Comparison of ENCODE assay signal across 28 mouse cellular contexts in genomic region chr10:80257936-80258335, GRCm38 (mm10). TPM values are rescaled to one million over a fixed set of nuclear protein-coding genes. Genes with fewer than 3 reads are reported as not detected.
A peak's percentile ranks its signal among the peaks of the same experiment; 100 is the strongest.
DNase-seq lines count a peak whose midpoint lies in the region; ATAC-seq and TF ChIP-seq lines count a peak whose summit lies in the region.
"Had no signal": no experiment of that assay in that cellular context is flagged by ENCODE, and none has a peak within 500 bp of the region (broad histone marks: within the 10 kb centered on the region; RNA-seq: fewer than 3 reads in every experiment).

No protein-coding gene starts in this region.

- no peaks in the 10 kb centered on the region for H3K27me3 ChIP-seq in heart, embryonic 11.5 days (ENCODE audit: control insufficient read depth, insufficient read depth, low read length)
- H3K27me3 ChIP-seq in liver, embryonic 11.5 days (replicated peaks; ENCODE audit: control insufficient read depth, insufficient read depth, low read length), result no peaks in the 10 kb centered on the region
- H3K27me3 ChIP-seq in liver, postnatal 0 days (ENCODE audit: insufficient read depth, low read length), result no peaks in the 10 kb centered on the region
- no peaks in the 10 kb centered on the region for H3K27me3 ChIP-seq in stomach, embryonic 16.5 days (ENCODE audit: control insufficient read depth, insufficient read depth, low read length)
- H3K27me3 ChIP-seq in stomach, postnatal 0 days (ENCODE audit: control insufficient read depth, insufficient read depth, low read length), result no peaks in the 10 kb centered on the region
- H3K27me3 ChIP-seq: CH12.LX; embryonic facial prominence, embryonic 12.5 days; heart, embryonic 15.5 days; hindbrain, embryonic 15.5 days; liver, embryonic 13.5 days; midbrain, embryonic 12.5 days; stomach, embryonic 15.5 days had no signal

- no peak overlapping the region for H3K4me3 ChIP-seq in heart, embryonic 11.5 days (ENCODE audit: low read depth, low read length)
- H3K4me3 ChIP-seq in liver, embryonic 11.5 days (ENCODE audit: low read depth, low read length), result no peak overlapping the region
- no peak overlapping the region for H3K4me3 ChIP-seq in liver, postnatal 0 days (ENCODE audit: low read depth, low read length)
- no peak overlapping the region for H3K4me3 ChIP-seq in stomach, embryonic 16.5 days (replicated peaks; ENCODE audit: low read length)
- H3K4me3 ChIP-seq in stomach, postnatal 0 days (ENCODE audit: low read depth, low read length), result no peak overlapping the region
- H3K4me3 ChIP-seq: embryonic facial prominence, embryonic 12.5 days; heart, embryonic 15.5 days; hindbrain, embryonic 15.5 days; liver, embryonic 13.5 days; midbrain, embryonic 12.5 days; stomach, embryonic 15.5 days had no signal

- DNase-seq in cerebellum, adult 11-12 months, result peak; percentile 64
- DNase-seq in cerebellum, adult 11 months, result no peak
- DNase-seq in heart, postnatal 25 days (ENCODE audit: low spot score), result no peak
- no peak for DNase-seq in liver, embryonic 11.5 days (ENCODE audit: low spot score)
- DNase-seq in liver, postnatal 0 days, result no peak
- no peak for DNase-seq in stomach, postnatal 0 days (ENCODE audit: low spot score)
- DNase-seq: adrenal gland, adult 8-10 months; forebrain, postnatal 0 days; gastrocnemius, postnatal 10 days; heart, postnatal 36 days; kidney, adult 9 months; kidney, postnatal 10 days; liver, embryonic 13.5 days; lung, adult 2 months; lung, postnatal 14 days; right cerebral cortex, postnatal 25 days; thymus, adult 18-20 months; thymus, postnatal 25 days had no signal

- H3K36me3 ChIP-seq in heart, embryonic 11.5 days (ENCODE audit: control insufficient read depth, insufficient read depth, low read length), result peaks cover 43% of the 10 kb centered on the region
- peaks cover 36% of the 10 kb centered on the region for H3K36me3 ChIP-seq in liver, embryonic 11.5 days (ENCODE audit: control insufficient read depth, insufficient read depth, low read length)
- peaks cover 46% of the 10 kb centered on the region for H3K36me3 ChIP-seq in liver, postnatal 0 days (replicated peaks; ENCODE audit: insufficient read depth, low read length)
- peaks cover 12% of the 10 kb centered on the region; the same call in 1 of the 2 replicates for H3K36me3 ChIP-seq in stomach, embryonic 16.5 days (ENCODE audit: control insufficient read depth, insufficient read depth, low read length)
- peaks cover 29% of the 10 kb centered on the region for H3K36me3 ChIP-seq in stomach, postnatal 0 days (ENCODE audit: control insufficient read depth, insufficient read depth, low read length)

- TF ChIP-seq EP300 in liver, postnatal 0 days (IDR thresholded peaks at IDR 0.05; ENCODE audit: low read depth), result no peak
- TF ChIP-seq EP300 in stomach, postnatal 0 days (optimal IDR thresholded peaks at IDR 0.05), result no peak

- no peak overlapping the region for H3K4me2 ChIP-seq in heart, embryonic 11.5 days
- H3K4me2 ChIP-seq in liver, embryonic 11.5 days, result peak overlapping the region; percentile 13; the same call in 1 of the 2 replicates
- no peak overlapping the region for H3K4me2 ChIP-seq in liver, postnatal 0 days (ENCODE audit: low read depth, low read length)
- H3K4me2 ChIP-seq in stomach, embryonic 16.5 days (ENCODE audit: low read depth, low read length), result no peak overlapping the region
- no peak overlapping the region for H3K4me2 ChIP-seq in stomach, postnatal 0 days (replicated peaks; ENCODE audit: low read depth)
- H3K4me2 ChIP-seq: embryonic facial prominence, embryonic 12.5 days; heart, embryonic 15.5 days; hindbrain, embryonic 15.5 days; liver, embryonic 13.5 days; midbrain, embryonic 12.5 days had no signal

- no peak for ATAC-seq in heart, embryonic 11.5 days (replicated peaks; ENCODE audit: insufficient number of reproducible peaks, low FRiP score, low TSS enrichment)
- ATAC-seq in liver, embryonic 11.5 days (replicated peaks; ENCODE audit: low FRiP score), result no peak
- ATAC-seq in liver, postnatal 0 days, result no peak
- ATAC-seq in stomach, embryonic 16.5 days (ENCODE audit: insufficient read depth, low FRiP score), result no peak
- ATAC-seq in stomach, postnatal 0 days (ENCODE audit: low FRiP score, low TSS enrichment), result no peak
- ATAC-seq: activated CD4-positive, CD25-positive, alpha-beta regulatory T cell, adult 4 months; forebrain, postnatal 0 days had no signal

- no peak for TF ChIP-seq CTCF in liver, postnatal 0 days (IDR thresholded peaks at IDR 0.05; ENCODE audit: low read depth)
- no peak for TF ChIP-seq CTCF in stomach, postnatal 0 days (IDR thresholded peaks at IDR 0.05; ENCODE audit: low read depth)

- H3K4me1 ChIP-seq in heart, embryonic 11.5 days (ENCODE audit: control insufficient read depth, insufficient read depth, low read length), result peaks cover 26% of the 10 kb centered on the region
- H3K4me1 ChIP-seq in liver, embryonic 11.5 days (replicated peaks; ENCODE audit: control insufficient read depth, insufficient read depth, low read length), result peaks cover 31% of the 10 kb centered on the region
- H3K4me1 ChIP-seq in liver, postnatal 0 days (ENCODE audit: insufficient read depth), result peaks cover 30% of the 10 kb centered on the region
- peaks cover 24% of the 10 kb centered on the region for H3K4me1 ChIP-seq in stomach, embryonic 16.5 days (ENCODE audit: control insufficient read depth, insufficient read depth, low read length)
- peaks cover 7% of the 10 kb centered on the region; the same call in 1 of the 2 replicates for H3K4me1 ChIP-seq in stomach, postnatal 0 days (replicated peaks; ENCODE audit: control insufficient read depth, insufficient read depth)

- 0 out of 2 replicates have a peak overlapping the region, but pooled peaks have one; percentile 28 for H3K9ac ChIP-seq in heart, embryonic 11.5 days (ENCODE audit: low read depth, low read length)
- no peak overlapping the region for H3K9ac ChIP-seq in liver, embryonic 11.5 days (ENCODE audit: low read depth, low read length)
- H3K9ac ChIP-seq in liver, postnatal 0 days (replicated peaks), result no peak overlapping the region
- H3K9ac ChIP-seq in stomach, embryonic 16.5 days (ENCODE audit: low read length), result 0 out of 2 replicates have a peak overlapping the region, but pooled peaks have one; percentile 7
- H3K9ac ChIP-seq in stomach, postnatal 0 days (ENCODE audit: low read length), result no peak overlapping the region
- H3K9ac ChIP-seq: embryonic facial prominence, embryonic 12.5 days; forebrain, postnatal 0 days; heart, embryonic 15.5 days; hindbrain, embryonic 15.5 days; liver, embryonic 13.5 days; stomach, embryonic 15.5 days had no signal

- H3K27ac ChIP-seq in heart, embryonic 11.5 days (ENCODE audit: low read depth, low read length), result no peak overlapping the region
- H3K27ac ChIP-seq in liver, embryonic 11.5 days (ENCODE audit: low read depth, low read length), result no peak overlapping the region; the same call in 1 of the 2 replicates
- no peak overlapping the region for H3K27ac ChIP-seq in liver, postnatal 0 days (ENCODE audit: low read depth)
- H3K27ac ChIP-seq in stomach, embryonic 16.5 days (ENCODE audit: low read length), result no peak overlapping the region
- no peak overlapping the region for H3K27ac ChIP-seq in stomach, postnatal 0 days (replicated peaks)
- H3K27ac ChIP-seq: embryonic facial prominence, embryonic 12.5 days; forebrain, embryonic 10.5 days; heart, embryonic 15.5 days; hindbrain, embryonic 15.5 days; midbrain, embryonic 12.5 days; stomach, embryonic 15.5 days had no signal

- WGBS in heart, embryonic 11.5 days (ENCODE audit: insufficient replicate concordance), result 74% methylated on average over 2 of the region's 2 CpGs
- WGBS in liver, embryonic 11.5 days, result 83% methylated on average over 2 of the region's 2 CpGs
- 75% methylated on average over 2 of the region's 2 CpGs for WGBS in liver, postnatal 0 days (ENCODE audit: insufficient replicate concordance)
- 66% methylated on average over 2 of the region's 2 CpGs for WGBS in stomach, embryonic 16.5 days
- 70% methylated on average over 2 of the region's 2 CpGs for WGBS in stomach, postnatal 0 days

- intact Hi-C loops in heart, postnatal 25 days (cut with DNase I), result no loop called here

- H3K9me3 ChIP-seq in heart, embryonic 11.5 days (replicated peaks; ENCODE audit: control insufficient read depth, low read length), result no peaks in the 10 kb centered on the region
- H3K9me3 ChIP-seq in liver, embryonic 11.5 days (ENCODE audit: control insufficient read depth, low read length), result no peaks in the 10 kb centered on the region
- H3K9me3 ChIP-seq in liver, postnatal 0 days (ENCODE audit: low read length), result no peaks in the 10 kb centered on the region
- H3K9me3 ChIP-seq in stomach, embryonic 16.5 days (replicated peaks; ENCODE audit: control insufficient read depth, low read length), result no peaks in the 10 kb centered on the region
- H3K9me3 ChIP-seq in stomach, postnatal 0 days (ENCODE audit: control insufficient read depth, low read length), result no peaks in the 10 kb centered on the region
- H3K9me3 ChIP-seq: embryonic facial prominence, embryonic 12.5 days; forebrain, embryonic 10.5 days; heart, embryonic 15.5 days; hindbrain, embryonic 15.5 days; liver, embryonic 13.5 days; midbrain, embryonic 12.5 days; stomach, embryonic 15.5 days had no signal

RNA-seq across cellular contexts. Expression of gene Gamt, which starts 2.9 kb away (rescaled TPM):
- 57.2 and 59.0 TPM in 2 replicates for polyA plus RNA-seq in heart, embryonic 11.5 days (2014; fragmentation: Nextera tagmentation; extraction: Ambion mirVana)
- 1 to 10 TPM; 9.0 to 9.3 TPM for total RNA-seq in heart, postnatal 25 days (2021)
- 49.0 and 49.7 TPM in 2 replicates for polyA plus RNA-seq in liver, embryonic 11.5 days (2014; fragmentation: Nextera tagmentation; extraction: Ambion mirVana)
- polyA plus RNA-seq in liver, postnatal 0 days (2015; fragmentation: Nextera tagmentation; extraction: Ambion mirVana), result 93.9 and 101 TPM in 2 replicates
- polyA plus RNA-seq in stomach, embryonic 16.5 days (2015; fragmentation: Nextera tagmentation; extraction: Ambion mirVana), result 92.0 and 115 TPM in 2 replicates
- 16.3 and 17.4 TPM in 2 replicates for polyA plus RNA-seq in stomach, postnatal 0 days (2015; fragmentation: Nextera tagmentation; extraction: Ambion mirVana)

RNA-seq across cellular contexts. Expression of gene Dazap1, which starts 3.4 kb away (rescaled TPM):
- 28.4 and 29.9 TPM in 2 replicates for polyA plus RNA-seq in heart, embryonic 11.5 days (2014; fragmentation: Nextera tagmentation; extraction: Ambion mirVana)
- 10 to 100 TPM; 55.0 to 69.6 TPM for total RNA-seq in heart, postnatal 25 days (2021)
- polyA plus RNA-seq in liver, embryonic 11.5 days (2014; fragmentation: Nextera tagmentation; extraction: Ambion mirVana), result 49.2 and 55.0 TPM in 2 replicates
- 19.5 and 21.8 TPM in 2 replicates for polyA plus RNA-seq in liver, postnatal 0 days (2015; fragmentation: Nextera tagmentation; extraction: Ambion mirVana)
- 35.8 and 43.9 TPM in 2 replicates for polyA plus RNA-seq in stomach, embryonic 16.5 days (2015; fragmentation: Nextera tagmentation; extraction: Ambion mirVana)
- 27.4 and 28.4 TPM in 2 replicates for polyA plus RNA-seq in stomach, postnatal 0 days (2015; fragmentation: Nextera tagmentation; extraction: Ambion mirVana)

RNA-seq across cellular contexts. Expression of gene Ndufs7, which starts 9.0 kb away (rescaled TPM):
- 499 and 501 TPM in 2 replicates for polyA plus RNA-seq in heart, embryonic 11.5 days (2014; fragmentation: Nextera tagmentation; extraction: Ambion mirVana)
- total RNA-seq in heart, postnatal 25 days (2021), result 100 to 1,000 TPM; 957 to 967 TPM
- polyA plus RNA-seq in liver, embryonic 11.5 days (2014; fragmentation: Nextera tagmentation; extraction: Ambion mirVana), result 401 and 427 TPM in 2 replicates
- polyA plus RNA-seq in liver, postnatal 0 days (2015; fragmentation: Nextera tagmentation; extraction: Ambion mirVana), result 313 and 321 TPM in 2 replicates
- 340 and 344 TPM in 2 replicates for polyA plus RNA-seq in stomach, embryonic 16.5 days (2015; fragmentation: Nextera tagmentation; extraction: Ambion mirVana)
- polyA plus RNA-seq in stomach, postnatal 0 days (2015; fragmentation: Nextera tagmentation; extraction: Ambion mirVana), result 400 and 403 TPM in 2 replicates

RNA-seq across cellular contexts. Expression of gene Mum1, which starts 31.7 kb away (rescaled TPM):
- polyA plus RNA-seq in heart, embryonic 11.5 days (2014; fragmentation: Nextera tagmentation; extraction: Ambion mirVana), result 34.6 and 38.2 TPM in 2 replicates
- 10 to 100 TPM; 15.3 to 16.7 TPM for total RNA-seq in heart, postnatal 25 days (2021)
- polyA plus RNA-seq in liver, embryonic 11.5 days (2014; fragmentation: Nextera tagmentation; extraction: Ambion mirVana), result 67.7 and 71.0 TPM in 2 replicates
- 9.8 and 13.3 TPM in 2 replicates for polyA plus RNA-seq in liver, postnatal 0 days (2015; fragmentation: Nextera tagmentation; extraction: Ambion mirVana)
- 50.8 and 51.6 TPM in 2 replicates for polyA plus RNA-seq in stomach, embryonic 16.5 days (2015; fragmentation: Nextera tagmentation; extraction: Ambion mirVana)
- 23.1 and 23.9 TPM in 2 replicates for polyA plus RNA-seq in stomach, postnatal 0 days (2015; fragmentation: Nextera tagmentation; extraction: Ambion mirVana)

RNA-seq across cellular contexts. Expression of gene Rps15, which starts 34.3 kb away (rescaled TPM):
- 702 and 828 TPM in 2 replicates for polyA plus RNA-seq in heart, embryonic 11.5 days (2014; fragmentation: Nextera tagmentation; extraction: Ambion mirVana)
- total RNA-seq in heart, postnatal 25 days (2021), result 100 to 1,000 TPM; 703 to 732 TPM
- 1,270 and 1,408 TPM in 2 replicates for polyA plus RNA-seq in liver, embryonic 11.5 days (2014; fragmentation: Nextera tagmentation; extraction: Ambion mirVana)
- 453 and 466 TPM in 2 replicates for polyA plus RNA-seq in liver, postnatal 0 days (2015; fragmentation: Nextera tagmentation; extraction: Ambion mirVana)
- 807 and 821 TPM in 2 replicates for polyA plus RNA-seq in stomach, embryonic 16.5 days (2015; fragmentation: Nextera tagmentation; extraction: Ambion mirVana)
- polyA plus RNA-seq in stomach, postnatal 0 days (2015; fragmentation: Nextera tagmentation; extraction: Ambion mirVana), result 766 and 821 TPM in 2 replicates

Comparison
In these comparisons a context has a peak if more than half of its experiments do, and no peak if none do; other contexts are left out.
1. H3K9ac ChIP-seq: peak in heart, embryonic 11.5 days (single experiment) and stomach, embryonic 16.5 days (single experiment); none in liver, embryonic 11.5 days (single experiment), liver, postnatal 0 days (single experiment) and stomach, postnatal 0 days (single experiment).